Mouse (Mus musculus) hindbrain, embryonic 12.5 days (tissue): ENCODE measurements around the gene Mast1. TPM values are rescaled to one million over a fixed set of nuclear protein-coding genes. Genes with fewer than 3 reads are reported as not detected.
A peak's percentile ranks its signal among the peaks of the same experiment; 100 is the strongest.

Source experiments
- ATAC-seq: fragments of 200-750 bp; cut with Nextera tagmentation; 2 replicates; pipeline ENCODE4 v1.8.0; 2017; ENCODE audit warnings: moderate TSS enrichment; ENCODE audit not compliant: low FRiP score
- H3K27ac ChIP-seq: fragments of 300-500 bp; sonication (generic); 2 replicates; pipeline ENCODE4 v1.5.1; 2016; ENCODE audit warnings: mild to moderate bottlenecking
- H3K27me3 ChIP-seq: fragments of 300-500 bp; sonication (generic); 2 replicates; pipeline ENCODE4 v1.6.1; 2016; ENCODE audit warnings: mild to moderate bottlenecking
- H3K36me3 ChIP-seq: fragments of 300-500 bp; sonication (generic); 2 replicates; pipeline ENCODE4 v1.6.1; 2016; ENCODE audit warnings: mild to moderate bottlenecking
- H3K4me1 ChIP-seq: fragments of 300-500 bp; sonication (generic); 2 replicates; pipeline ENCODE4 v1.6.1; 2016
- H3K4me2 ChIP-seq: fragments of 300-500 bp; sonication (generic); replicated peaks from 2 replicates; pipeline ENCODE4 v1.6.1; 2016; ENCODE audit warnings: mild to moderate bottlenecking
- H3K4me3 ChIP-seq: fragments of 300-500 bp; sonication (generic); 2 replicates; pipeline ENCODE4 v1.5.1; 2016; ENCODE audit warnings: mild to moderate bottlenecking
- H3K9ac ChIP-seq: fragments of 300-500 bp; sonication (generic); 2 replicates; pipeline ENCODE4 v1.6.1; 2016; ENCODE audit warnings: mild to moderate bottlenecking, moderate library complexity
- H3K9me3 ChIP-seq: fragments of 300-500 bp; sonication (generic); replicated peaks from 2 replicates; pipeline ENCODE4 v1.6.1; 2016; ENCODE audit warnings: mild to moderate bottlenecking
- WGBS: fragments of 180-500 bp; shearing (Covaris S2); methylation state at CpG from one replicate; pipeline ENCODE4 v1.1.7; 2016; 5-methylcytosine and 5-hydroxymethylcytosine counted together
- polyA plus RNA-seq: library from polyadenylated mRNA; unstranded; fragments of >200 nt; fragmentation: Nextera tagmentation; extraction: Ambion mirVana; gene quantifications from 2 replicates; pipeline ENCODE4 v1.2.1, GENCODE M21; 2016

Mast1 gene
- polyA plus RNA-seq, 1 experiment from 2014 or later: 36.8 TPM

DNA sequence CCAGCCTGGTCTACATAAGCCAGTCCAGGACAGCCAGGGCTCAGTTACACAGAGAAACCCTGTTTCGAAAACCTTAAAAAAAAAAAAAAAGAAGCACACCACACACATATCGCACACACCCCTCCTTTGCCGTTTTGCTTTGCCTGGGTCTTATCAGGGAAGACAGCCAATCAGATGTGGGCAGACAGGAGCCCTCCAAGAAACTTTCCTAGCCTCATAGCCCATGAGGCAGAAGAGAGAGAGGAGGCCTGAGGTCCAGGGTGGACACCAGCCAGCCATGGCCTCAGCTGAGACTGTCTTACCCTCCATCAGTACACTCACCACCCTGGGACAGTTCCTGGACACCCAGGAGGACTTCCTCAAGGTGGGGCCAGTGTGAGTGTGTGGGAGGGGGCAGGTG is 35.4 kb downstream of the Mast1 start, which contains the start of gene Klf1:
Gene Klf1, plus strand, starts transcription at position 177 of the 400 bp plus-strand sequence.
- WGBS: 74% methylated on average over 3 of the region's 3 CpGs
- Histone ChIP-seq H3K36me3 (no peaks in the 10 kb centered on the region), H3K4me2 (peak within 1 kb of the TSS; percentile 81), H3K9ac (peak within 1 kb of the TSS; percentile 53), H3K27me3 (peaks cover 32% of the 10 kb centered on the region), H3K4me1 (peaks cover 11% of the 10 kb centered on the region), H3K9me3 (no peaks in the 10 kb centered on the region), H3K27ac (no peak within 1 kb of the TSS), H3K4me3 (peak within 1 kb of the TSS; percentile 49)
- ATAC-seq: no peak

DNA sequence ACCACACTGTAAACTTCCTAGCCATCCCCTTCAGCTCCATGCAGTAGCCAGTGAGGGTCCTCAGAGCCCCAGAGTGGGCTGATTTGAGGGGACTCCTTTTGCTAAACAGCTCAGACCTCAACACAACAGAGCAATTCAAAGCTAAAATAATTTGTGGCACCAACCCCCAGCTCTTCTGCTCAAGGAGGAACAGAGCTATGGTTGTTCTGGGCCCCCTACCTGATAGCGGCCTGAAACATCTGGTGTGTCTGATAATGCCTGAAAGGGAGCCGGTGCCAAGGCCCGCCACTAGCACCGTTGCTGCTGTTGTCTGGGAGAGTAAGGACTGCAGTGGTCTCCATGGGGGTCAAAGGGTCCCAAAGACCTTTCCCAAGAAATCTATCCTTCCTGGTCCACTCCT is 36.1 kb downstream of the Mast1 start:
- H3K4me1 ChIP-seq: peaks cover 11% of the 10 kb centered on the region
- no peaks in the 10 kb centered on the region for H3K36me3 ChIP-seq
- H3K27me3 ChIP-seq: peaks cover 32% of the 10 kb centered on the region
- no peak overlapping the region for H3K9ac ChIP-seq
- no peak for ATAC-seq
- no peak overlapping the region for H3K27ac ChIP-seq
- no peak overlapping the region for H3K4me2 ChIP-seq
- H3K4me3 ChIP-seq: no peak overlapping the region
- H3K9me3 ChIP-seq: no peaks in the 10 kb centered on the region
- WGBS: 60% methylated on average over 4 of the region's 4 CpGs

DNA sequence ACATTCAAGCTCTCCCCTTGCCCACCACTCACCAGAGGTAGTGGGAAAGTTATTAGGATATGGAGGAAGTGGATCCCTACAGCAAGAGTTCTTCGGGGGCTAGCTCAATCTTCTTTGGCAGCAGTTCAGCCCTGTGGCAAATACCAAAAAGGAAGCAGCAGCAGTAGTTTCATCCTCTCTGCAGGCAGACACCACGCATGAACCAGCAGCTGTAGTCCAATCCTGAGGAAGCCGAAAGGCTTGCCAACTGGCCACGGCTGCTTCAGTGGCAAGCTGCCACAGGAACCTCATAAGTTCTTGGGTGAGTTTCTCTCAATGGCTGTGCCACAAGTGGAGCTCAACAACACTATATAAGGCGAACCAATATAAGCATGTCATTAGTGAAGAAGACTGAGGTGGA is 41.2 kb downstream of the Mast1 start:
- no peaks in the 10 kb centered on the region for H3K9me3 ChIP-seq
- peaks cover under 1% of the 10 kb centered on the region; the same call in 1 of the 2 replicates for H3K36me3 ChIP-seq
- 88% methylated on average over 5 of the region's 5 CpGs for WGBS
- H3K27ac ChIP-seq: no peak overlapping the region
- H3K27me3 ChIP-seq: peaks cover 3% of the 10 kb centered on the region
- no peak overlapping the region for H3K4me3 ChIP-seq
- H3K4me1 ChIP-seq: peaks cover 15% of the 10 kb centered on the region
- no peak overlapping the region for H3K4me2 ChIP-seq
- no peak for ATAC-seq
- H3K9ac ChIP-seq: no peak overlapping the region

DNA sequence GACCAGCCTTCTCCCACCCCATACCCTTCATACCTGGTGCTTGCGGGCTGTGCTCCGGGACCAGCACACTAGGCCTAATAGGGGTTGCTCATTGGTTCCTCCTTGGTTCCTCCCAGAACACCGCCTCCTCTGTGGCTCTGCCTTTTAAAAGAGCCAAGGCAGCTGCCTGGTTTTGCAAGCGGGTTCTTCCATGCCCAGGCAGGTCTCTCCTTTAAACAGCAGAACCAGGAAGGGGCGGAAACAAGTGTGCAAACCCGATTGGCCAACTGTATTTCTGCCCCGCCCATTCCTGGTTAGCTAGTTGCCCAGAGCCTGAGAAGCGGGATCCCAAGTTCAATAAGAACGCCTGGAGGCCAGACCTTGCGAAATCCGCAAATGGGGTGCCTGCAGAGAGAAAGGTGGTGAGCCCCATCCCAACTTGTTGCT is 43.4 kb downstream of the Mast1 start, which contains the start of gene Gcdh:
Gene Gcdh, minus strand, starts transcription at position 213 of the 426 bp plus-strand sequence.
- peak; percentile 98 for ATAC-seq
- Histone ChIP-seq H3K4me3 (peak within 1 kb of the TSS; percentile 72), H3K4me1 (peaks cover 15% of the 10 kb centered on the region), H3K9ac (peak within 1 kb of the TSS; percentile 77), H3K9me3 (no peaks in the 10 kb centered on the region), H3K36me3 (peaks cover 16% of the 10 kb centered on the region), H3K27ac (peak within 1 kb of the TSS; percentile 60; the same call in 1 of the 2 replicates), H3K27me3 (no peaks in the 10 kb centered on the region), H3K4me2 (peak within 1 kb of the TSS; percentile 67)
- 0% methylated on average over 11 of the region's 11 CpGs for WGBS

DNA sequence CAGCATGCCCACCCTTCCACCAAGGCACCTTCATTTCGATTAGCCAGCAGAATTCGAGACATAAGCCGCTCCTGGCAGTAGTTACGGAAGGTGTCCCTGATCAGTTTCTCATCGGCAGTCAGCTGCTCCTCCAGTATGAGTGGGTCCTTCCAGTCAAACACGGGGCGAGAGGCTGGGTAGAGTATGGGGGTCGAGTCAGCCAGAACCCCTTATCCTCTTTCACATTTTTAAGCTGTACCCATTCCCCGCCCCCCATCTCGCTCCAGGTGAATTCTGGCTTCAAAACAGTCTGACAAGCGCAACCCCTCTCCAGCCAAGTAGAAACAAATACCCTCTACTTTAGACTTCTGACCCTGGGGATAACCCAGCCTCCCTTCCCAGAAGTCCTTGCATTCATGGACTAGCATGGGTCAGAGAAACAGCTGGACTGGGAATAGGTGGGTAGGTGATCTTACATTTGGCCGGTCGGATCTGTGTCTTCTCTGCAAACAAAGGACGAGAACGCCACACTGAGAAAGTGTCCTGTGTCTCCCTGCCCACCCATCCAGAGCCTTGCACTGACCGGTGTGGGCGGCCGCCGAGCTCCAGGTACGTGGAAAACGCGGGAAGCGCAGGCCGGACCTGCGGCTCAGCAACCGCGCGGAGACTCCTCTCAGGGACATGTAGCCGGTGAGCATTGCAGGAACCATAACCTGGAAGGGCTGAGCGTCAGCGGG is 44.0 kb downstream of the Mast1 start:
- peaks cover 21% of the 10 kb centered on the region for H3K36me3 ChIP-seq
- peak overlapping the region; percentile 72 for H3K4me3 ChIP-seq
- H3K27me3 ChIP-seq: no peaks in the 10 kb centered on the region
- H3K4me2 ChIP-seq: peak overlapping the region; percentile 67
- WGBS: 15% methylated on average over 31 of the region's 31 CpGs
- peaks cover 15% of the 10 kb centered on the region for H3K4me1 ChIP-seq
- peak overlapping the region; percentile 60; the same call in 1 of the 2 replicates for H3K27ac ChIP-seq
- peak; percentile 68 for ATAC-seq
- H3K9me3 ChIP-seq: no peaks in the 10 kb centered on the region
- H3K9ac ChIP-seq: peak overlapping the region; percentile 77

DNA sequence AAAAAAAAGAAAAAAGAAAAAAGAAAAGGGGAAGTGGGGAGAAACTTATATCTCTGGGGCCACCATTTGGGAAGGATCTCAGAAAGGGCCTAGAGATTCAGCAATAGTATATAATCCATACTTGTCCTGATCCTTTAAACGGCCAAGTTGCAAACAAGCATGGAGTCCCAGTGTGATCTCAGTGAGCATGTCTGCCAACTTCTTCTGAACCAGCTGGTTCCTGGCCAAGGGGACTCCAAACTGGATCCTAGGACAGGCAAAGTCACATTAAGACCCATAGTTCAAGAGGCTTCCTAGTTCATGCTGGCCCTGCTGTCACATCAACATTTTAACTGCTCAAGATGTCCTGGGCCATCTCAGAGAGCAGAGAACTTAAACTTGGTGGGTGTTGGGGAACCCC is 48.0 kb downstream of the Mast1 start:
- Histone ChIP-seq H3K9me3 (no peaks in the 10 kb centered on the region), H3K4me1 (peaks cover 11% of the 10 kb centered on the region), H3K27ac (no peak overlapping the region), H3K4me3 (no peak overlapping the region), H3K36me3 (peaks cover 42% of the 10 kb centered on the region), H3K27me3 (no peaks in the 10 kb centered on the region), H3K4me2 (no peak overlapping the region), H3K9ac (no peak overlapping the region)
- WGBS: 100% methylated on average over 1 of the region's 1 CpGs
- no peak for ATAC-seq

DNA sequence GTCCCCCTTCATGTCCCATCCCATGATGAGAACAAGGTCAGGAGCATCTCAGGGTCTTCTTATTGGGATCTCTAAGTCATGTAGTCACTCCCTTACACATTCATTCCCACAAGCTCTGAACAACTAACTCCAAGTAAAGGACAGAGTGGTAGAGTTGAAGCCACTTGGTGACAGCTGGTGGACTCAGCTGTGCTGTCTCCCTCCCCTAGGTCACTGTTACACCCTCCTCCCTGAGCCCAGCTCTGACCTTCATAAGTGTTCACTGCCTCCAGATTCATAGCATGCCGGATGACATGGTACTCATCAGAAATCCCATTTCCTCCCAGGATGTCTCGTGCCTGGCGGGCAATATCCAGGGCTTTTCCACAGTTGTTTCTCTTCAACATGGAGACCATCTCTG is 48.9 kb downstream of the Mast1 start:
- Histone ChIP-seq H3K4me3 (no peak overlapping the region), H3K4me2 (no peak overlapping the region), H3K36me3 (peaks cover 42% of the 10 kb centered on the region), H3K27me3 (no peaks in the 10 kb centered on the region), H3K27ac (no peak overlapping the region), H3K9ac (no peak overlapping the region), H3K4me1 (peaks cover 8% of the 10 kb centered on the region), H3K9me3 (no peaks in the 10 kb centered on the region)
- no peak for ATAC-seq
- 93% methylated on average over 3 of the region's 3 CpGs for WGBS

DNA sequence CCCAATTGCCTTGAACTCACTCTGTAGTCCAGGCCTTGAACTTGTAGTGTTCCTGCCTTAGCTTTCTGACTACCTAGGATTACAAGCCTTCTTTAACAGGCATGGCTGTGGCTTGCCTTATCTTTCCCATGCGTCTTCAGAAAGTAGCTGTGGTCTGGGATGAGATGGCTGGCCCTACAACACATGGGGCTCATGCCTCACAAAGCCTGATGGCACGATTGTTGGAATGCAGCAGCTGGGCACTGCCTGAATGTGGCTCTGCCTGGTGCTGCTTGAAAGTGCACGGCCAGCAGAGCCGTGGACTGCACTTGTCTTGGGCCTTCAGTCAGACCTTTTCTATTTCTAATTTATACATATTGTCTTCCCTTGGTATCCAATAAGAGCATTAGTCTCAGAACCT is 52.4 kb downstream of the Mast1 start:
- 86% methylated on average over 4 of the region's 4 CpGs for WGBS
- Histone ChIP-seq H3K4me3 (no peak overlapping the region), H3K36me3 (peaks cover 33% of the 10 kb centered on the region), H3K4me2 (no peak overlapping the region), H3K4me1 (no peaks in the 10 kb centered on the region), H3K9ac (no peak overlapping the region), H3K27ac (no peak overlapping the region), H3K27me3 (no peaks in the 10 kb centered on the region), H3K9me3 (no peaks in the 10 kb centered on the region)
- no peak for ATAC-seq

DNA sequence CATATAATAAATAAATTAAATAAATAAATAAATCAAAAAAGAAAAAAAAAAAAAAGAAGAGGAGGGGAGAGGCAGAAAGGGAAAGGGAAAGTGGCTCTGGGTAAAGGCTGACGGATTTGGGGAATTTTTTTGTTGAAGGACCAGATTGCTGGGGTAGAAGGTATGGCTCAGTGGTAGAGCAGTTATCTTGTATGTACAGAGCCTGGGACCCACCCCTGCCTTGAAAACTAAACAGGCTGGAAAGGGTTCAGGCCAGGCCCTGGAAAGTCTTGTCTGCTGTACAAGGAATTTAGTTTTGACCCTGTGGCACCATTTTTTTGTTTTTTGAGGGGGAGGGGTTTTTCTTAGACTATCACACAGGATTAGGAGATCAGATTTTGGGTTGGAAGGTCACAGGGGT is 58.2 kb downstream of the Mast1 start:
- Histone ChIP-seq H3K9me3 (no peaks in the 10 kb centered on the region), H3K27me3 (no peaks in the 10 kb centered on the region), H3K9ac (no peak overlapping the region), H3K4me1 (no peaks in the 10 kb centered on the region), H3K4me2 (no peak overlapping the region), H3K27ac (no peak overlapping the region), H3K36me3 (no peaks in the 10 kb centered on the region), H3K4me3 (no peak overlapping the region)
- ATAC-seq: no peak
- WGBS: 91% methylated on average over 1 of the region's 1 CpGs

DNA sequence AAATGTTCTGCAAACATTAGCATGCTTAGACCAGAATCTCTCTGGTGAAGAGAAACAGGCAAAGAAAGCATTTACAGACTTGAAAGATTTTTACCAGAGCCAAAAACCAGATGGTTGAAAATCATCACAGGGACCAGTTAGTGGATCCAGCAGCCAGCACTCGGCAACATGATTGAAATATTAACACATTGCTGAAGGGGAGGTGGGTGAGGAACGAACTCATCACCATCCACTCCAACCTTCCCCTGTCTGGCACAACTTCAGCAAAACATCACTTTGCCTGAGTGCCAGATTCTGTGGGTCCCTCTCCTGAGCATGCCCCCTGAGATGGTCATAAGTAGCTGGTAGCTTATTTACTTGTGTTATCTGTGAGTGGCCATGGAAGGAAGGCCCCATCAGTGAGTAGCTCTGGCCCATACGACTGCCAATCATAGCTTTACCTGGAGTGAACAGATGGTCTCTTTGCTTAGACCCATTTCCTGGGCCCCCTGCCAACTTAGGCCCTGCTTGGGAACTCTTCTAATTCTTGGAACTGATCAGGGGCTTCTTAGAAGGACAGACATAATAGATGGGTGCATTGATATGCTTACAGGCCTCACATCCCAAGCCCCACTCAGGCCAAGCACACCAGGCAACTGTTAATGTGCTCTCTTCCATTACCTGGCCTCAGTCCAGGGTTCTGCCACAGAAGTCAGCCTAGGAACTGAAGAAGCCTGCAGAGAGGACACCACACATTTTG is 59.7 kb downstream of the Mast1 start:
- no peak overlapping the region for H3K4me3 ChIP-seq
- no peak overlapping the region for H3K9ac ChIP-seq
- 88% methylated on average over 3 of the region's 3 CpGs for WGBS
- H3K27ac ChIP-seq: no peak overlapping the region
- H3K9me3 ChIP-seq: no peaks in the 10 kb centered on the region
- H3K27me3 ChIP-seq: peaks cover 10% of the 10 kb centered on the region
- no peak for ATAC-seq
- peaks cover 3% of the 10 kb centered on the region for H3K4me1 ChIP-seq
- H3K36me3 ChIP-seq: no peaks in the 10 kb centered on the region
- H3K4me2 ChIP-seq: no peak overlapping the region

DNA sequence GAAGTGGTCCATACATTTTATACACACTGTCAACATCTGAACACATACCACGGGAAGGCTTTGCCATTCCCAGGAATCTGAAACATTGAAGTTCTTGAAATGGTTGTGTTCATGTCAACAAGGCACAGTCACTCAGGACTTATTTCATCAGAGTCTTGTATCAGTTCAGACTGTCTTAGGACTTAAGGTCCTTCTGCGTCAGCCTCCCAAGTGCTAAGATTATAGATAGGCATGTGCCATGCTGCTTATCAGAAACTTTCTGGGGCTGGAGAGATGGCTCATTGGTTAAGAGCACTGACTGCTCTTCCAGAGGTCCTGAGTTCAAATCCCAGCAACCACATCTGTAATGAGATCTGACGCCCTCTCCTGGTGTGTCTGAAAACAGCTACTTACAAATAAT is 62.8 kb downstream of the Mast1 start:
- no peaks in the 10 kb centered on the region for H3K9me3 ChIP-seq
- no peak overlapping the region for H3K9ac ChIP-seq
- peaks cover 8% of the 10 kb centered on the region; the same call in 1 of the 2 replicates for H3K36me3 ChIP-seq
- no peak for ATAC-seq
- no peak overlapping the region for H3K4me2 ChIP-seq
- H3K27ac ChIP-seq: no peak overlapping the region
- H3K4me1 ChIP-seq: peaks cover 13% of the 10 kb centered on the region
- no peak overlapping the region for H3K4me3 ChIP-seq
- 96% methylated on average over 3 of the region's 3 CpGs for WGBS
- H3K27me3 ChIP-seq: peaks cover 14% of the 10 kb centered on the region

DNA sequence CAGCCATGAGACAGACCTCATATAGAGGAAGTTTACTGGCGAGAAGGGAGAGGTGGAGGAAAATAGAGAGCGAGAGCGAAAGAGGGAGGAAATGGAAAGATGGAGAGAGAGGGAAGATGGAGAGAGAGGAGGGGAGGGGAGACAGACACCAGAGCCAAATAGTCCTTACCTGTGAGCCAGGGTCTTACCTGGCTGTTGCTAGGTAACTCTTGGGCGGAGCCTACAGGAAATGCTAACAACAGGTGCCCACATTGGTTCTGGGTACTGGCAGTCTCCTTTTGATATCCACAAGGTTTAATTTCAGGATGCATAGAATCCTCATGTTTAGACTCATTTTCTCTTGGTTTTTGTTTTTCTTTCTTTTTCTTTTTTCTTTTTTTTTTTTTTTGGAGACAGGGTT is 64.1 kb downstream of the Mast1 start:
- peaks cover 13% of the 10 kb centered on the region for H3K4me1 ChIP-seq
- peak overlapping the region; percentile 56; the same call in 1 of the 2 replicates for H3K9ac ChIP-seq
- H3K9me3 ChIP-seq: no peaks in the 10 kb centered on the region
- H3K27ac ChIP-seq: no peak overlapping the region
- ATAC-seq: no peak
- peaks cover 21% of the 10 kb centered on the region for H3K36me3 ChIP-seq
- 78% methylated on average over 4 of the region's 4 CpGs for WGBS
- peak overlapping the region; percentile 73 for H3K4me2 ChIP-seq
- peaks cover 14% of the 10 kb centered on the region for H3K27me3 ChIP-seq
- peak overlapping the region; percentile 39 for H3K4me3 ChIP-seq
